Mouse (Mus musculus) spleen, postnatal 36 days (tissue): ENCODE measurements around the gene N4bp3.

Experiments used
- DNase-seq, 2 experiments: peaks; one replicate each; pipeline ENCODE4 v3.0.0; 2022; ENCODE audit warnings: low spot score in 2 of 2, mixed read lengths in 1 of 2

N4bp3 gene

DNA sequence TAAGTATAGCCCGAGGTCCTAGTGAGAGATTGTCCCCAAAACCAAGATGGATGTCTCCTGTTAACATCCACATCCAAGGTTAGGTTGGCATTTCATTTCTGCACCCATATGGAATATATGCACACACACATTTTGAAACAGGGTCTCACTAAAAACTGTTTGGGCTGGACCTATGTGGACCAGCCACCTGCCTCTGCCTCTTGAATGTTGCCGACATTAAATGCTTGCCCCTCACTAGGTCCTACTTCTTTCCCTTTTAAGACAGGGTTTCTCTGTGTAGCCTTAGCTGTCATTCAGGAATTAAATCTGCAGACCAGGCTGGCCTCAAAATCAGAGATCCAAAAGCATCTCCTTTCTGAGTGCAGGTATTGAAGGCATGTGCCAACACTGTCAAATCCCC lies 53.1 kb downstream of the N4bp3 start:
- DNase-seq: no peak

DNA sequence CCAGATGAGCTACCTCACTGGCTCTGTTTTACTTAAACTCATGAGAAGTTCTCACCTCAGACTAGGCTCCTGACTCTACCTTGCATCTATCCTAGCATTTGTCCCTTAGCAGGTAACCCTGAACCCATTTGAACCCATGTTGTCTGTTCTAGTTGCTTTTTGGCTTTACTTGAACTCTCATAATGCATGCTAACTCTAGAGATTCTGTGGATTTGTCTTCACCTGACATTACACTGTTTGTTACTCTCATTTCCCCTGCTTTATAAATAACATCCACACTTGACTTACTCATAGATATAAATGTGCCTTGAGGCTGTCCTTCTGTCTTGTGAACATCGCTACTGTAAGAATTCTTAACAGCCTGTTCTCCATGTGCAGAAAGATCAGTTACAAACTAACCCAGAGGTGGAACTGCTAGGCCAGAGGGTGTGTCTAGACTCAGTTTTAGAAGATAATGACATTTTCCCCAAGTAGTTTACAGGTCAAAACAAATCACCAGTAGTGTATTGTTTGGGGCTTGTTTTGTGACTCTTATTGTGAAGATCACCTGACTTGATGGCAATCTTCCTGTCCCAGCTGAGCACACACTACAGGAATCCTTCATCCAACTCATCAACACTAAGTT lies 55.1 kb downstream of the N4bp3 start:
- DNase-seq: no peak

DNA sequence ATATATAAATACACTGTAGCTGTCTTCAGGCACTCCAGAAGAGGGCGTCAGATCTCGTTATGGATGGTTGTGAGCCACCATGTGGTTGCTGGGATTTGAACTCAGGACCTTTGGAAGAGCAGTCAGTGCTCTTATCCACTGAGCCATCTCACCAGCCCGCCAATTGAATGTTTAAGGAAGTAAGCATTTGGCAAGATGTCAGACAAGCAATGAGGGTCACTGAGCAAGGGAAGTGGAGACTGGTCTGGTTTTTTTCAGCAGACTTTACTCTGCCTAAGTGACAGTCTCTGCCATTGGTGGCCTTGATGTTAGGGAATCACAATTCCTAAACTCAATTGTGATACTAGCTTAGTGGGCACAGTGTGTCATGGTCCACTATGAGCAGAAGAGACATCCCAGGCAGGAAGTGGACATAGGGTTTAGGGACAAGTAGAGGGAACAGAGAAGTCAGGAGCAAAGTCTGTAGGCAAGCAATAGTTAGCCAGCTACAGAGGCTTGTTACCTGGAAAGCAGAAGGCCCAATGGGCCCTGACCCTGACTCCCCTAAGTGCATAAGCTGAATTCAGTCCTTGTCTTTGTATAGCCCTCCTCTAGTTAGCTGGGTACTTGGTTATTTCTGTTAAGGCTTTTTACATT lies 55.8 kb downstream of the N4bp3 start:
- no peak for DNase-seq

DNA sequence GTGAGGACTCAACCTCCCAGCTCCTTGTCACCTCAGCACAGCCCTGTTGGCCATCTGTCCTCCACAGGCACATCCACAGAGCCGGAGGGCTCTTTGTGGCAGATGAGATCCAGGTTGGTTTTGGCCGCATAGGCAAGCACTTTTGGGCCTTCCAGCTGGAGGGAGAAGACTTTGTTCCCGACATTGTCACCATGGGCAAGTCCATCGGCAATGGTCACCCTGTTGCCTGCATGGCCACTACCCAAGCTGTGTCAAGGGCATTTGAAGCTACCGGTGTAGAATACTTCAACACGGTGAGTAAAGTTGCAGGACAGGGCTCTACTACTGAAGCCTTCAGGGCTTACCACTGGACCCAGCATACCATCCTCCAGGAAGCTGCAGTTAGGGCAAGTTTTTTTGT lies 56.8 kb downstream of the N4bp3 start:
- no peak for DNase-seq

DNA sequence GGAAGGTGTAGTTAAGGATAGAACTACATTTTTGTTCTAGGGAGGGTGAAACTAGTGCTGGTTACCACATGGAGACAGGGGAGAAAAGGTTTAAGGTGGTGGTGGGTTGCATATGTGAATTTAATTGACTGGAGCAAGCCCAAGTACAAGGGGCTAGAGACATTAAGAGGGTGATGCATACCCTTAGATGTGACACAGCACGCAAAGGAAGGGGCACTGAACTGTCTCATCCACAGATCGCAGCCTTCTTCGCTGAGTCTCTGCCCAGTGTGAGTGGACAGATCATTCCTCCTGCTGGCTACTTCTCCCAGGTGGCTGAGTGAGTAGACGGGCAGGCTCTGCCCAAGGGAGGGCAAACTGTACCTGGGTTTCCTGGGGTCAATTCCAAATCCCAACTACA lies 57.3 kb downstream of the N4bp3 start:
- no peak for DNase-seq
